Mouse (Mus musculus) cortical plate, adult 2 months (tissue): ENCODE measurements around the gene Tom1l1.
A peak's percentile ranks its signal among the peaks of the same experiment; 100 is the strongest.

ENCODE experiments used
- CTCF ChIP-seq: fragments of 200-500 bp; IDR thresholded peaks from 2 replicates; pipeline ENCODE4 v1.5.1; 2011; ENCODE audit warnings: mild to moderate bottlenecking, control low read depth, low read length; ENCODE audit not compliant: insufficient read depth; ENCODE audit errors: extremely low read depth
- POLR2A ChIP-seq: fragments of 200-500 bp; IDR thresholded peaks from 2 replicates; pipeline ENCODE4 v1.6.1; 2011; ENCODE audit warnings: mild to moderate bottlenecking, low read length, control low read depth; ENCODE audit not compliant: insufficient read depth; ENCODE audit errors: extremely low read depth

- TF ChIP-seq POLR2A (no peak), CTCF (peak; percentile 62)
Observed at GRCm38 (mm10) chr11:90623477-90623876, 64.7 kb downstream of the Tom1l1 start.
